Mouse (Mus musculus) cerebellum, adult 2 months (tissue): ENCODE data around the gene Stard13. TPM values are rescaled to one million over a fixed set of nuclear protein-coding genes. Genes with fewer than 3 reads are reported as not detected.

Experiments
- DNase-seq, 2 experiments: peaks; one replicate each; pipeline ENCODE4 v3.0.0; 2021
- H3K27ac ChIP-seq: fragments of 200-500 bp; 2 replicates; pipeline ENCODE4 v1.5.1; 2012; ENCODE audit warnings: low read length, control low read depth, inconsistent platforms; ENCODE audit not compliant: insufficient read depth
- H3K27me3 ChIP-seq: fragments of 200-500 bp; 2 replicates; pipeline ENCODE4 v1.6.1; 2012; ENCODE audit warnings: inconsistent platforms, mild to moderate bottlenecking, low read length, moderate library complexity; ENCODE audit not compliant: control insufficient read depth, insufficient read depth
- H3K4me1 ChIP-seq: fragments of 200-500 bp; 2 replicates; pipeline ENCODE4 v1.6.1; 2011; ENCODE audit warnings: low read length; ENCODE audit not compliant: control insufficient read depth, insufficient read depth
- H3K4me3 ChIP-seq: fragments of 200-500 bp; replicated peaks from 2 replicates; pipeline ENCODE3; 2011; ENCODE audit warnings: mild to moderate bottlenecking, low read depth, low read length, control low read depth; ENCODE audit not compliant: insufficient read depth
- CTCF ChIP-seq: fragments of 200-500 bp; IDR thresholded peaks from 2 replicates; pipeline ENCODE4 v1.5.1; 2011; ENCODE audit warnings: low read depth, mild to moderate bottlenecking, control low read depth, low read length, moderate library complexity, borderline replicate concordance; ENCODE audit not compliant: insufficient read depth
- POLR2A ChIP-seq: fragments of 200-500 bp; IDR thresholded peaks from 2 replicates; pipeline ENCODE4 v1.6.1; 2011; ENCODE audit warnings: low read length, control low read depth, borderline replicate concordance; ENCODE audit not compliant: insufficient read depth
- WGBS: fragments of 180-500 bp; shearing (Covaris S2); methylation state at CpG from one replicate; pipeline ENCODE4 v1.1.7; 2018; 5-methylcytosine and 5-hydroxymethylcytosine counted together
- polyA plus RNA-seq: library from polyadenylated mRNA; depleted of rRNA; stranded (reverse); fragments of >200 nt; gene quantifications from 2 replicates; pipeline ENCODE4 v1.2.3, GENCODE M21; 2012

Gene Stard13
- polyA plus RNA-seq, 1 experiment: 9.8 TPM

GRCm38 (mm10) chr5:151236411-151236810 is 2.8 kb upstream of the Stard13 start:
- DNase-seq: no peak

GRCm38 (mm10) chr5:151232576-151233299 is 898 bp downstream of the Stard13 start:
- Histone ChIP-seq H3K4me3 (peak overlapping the region; percentile 33), H3K27me3 (no peaks in the 10 kb centered on the region), H3K27ac (no peak overlapping the region), H3K4me1 (no peaks in the 10 kb centered on the region)
- TF ChIP-seq CTCF: no peak
- no peak for TF ChIP-seq POLR2A
- no peak for DNase-seq
- WGBS: 35% methylated on average over 10 of the region's 13 CpGs

More at GRCm38 (mm10) chr5:151236411-151236810, 2.8 kb upstream of the Stard13 start:
- WGBS: 46% methylated on average over 5 of the region's 5 CpGs
- no peaks in the 10 kb centered on the region for H3K27me3 ChIP-seq
- H3K4me3 ChIP-seq: no peak overlapping the region
- no peak for TF ChIP-seq POLR2A
- no peak for TF ChIP-seq CTCF
- no peak overlapping the region for H3K27ac ChIP-seq
- H3K4me1 ChIP-seq: no peaks in the 10 kb centered on the region

- DNase-seq: no peak
- no peaks in the 10 kb centered on the region for H3K27me3 ChIP-seq
- no peak overlapping the region for H3K27ac ChIP-seq
- H3K4me3 ChIP-seq: no peak overlapping the region
- WGBS: 68% methylated on average over 7 of the region's 7 CpGs
- TF ChIP-seq CTCF (no peak), POLR2A (no peak)
- no peaks in the 10 kb centered on the region for H3K4me1 ChIP-seq
Measured at GRCm38 (mm10) chr5:151231861-151232260, 1.8 kb downstream of the Stard13 start.

GRCm38 (mm10) chr5:151231411-151231810 is 2.2 kb downstream of the Stard13 start:
- Histone ChIP-seq H3K4me1 (no peaks in the 10 kb centered on the region), H3K4me3 (no peak overlapping the region), H3K27me3 (no peaks in the 10 kb centered on the region), H3K27ac (no peak overlapping the region)
- WGBS: 55% methylated on average over 4 of the region's 4 CpGs
- peak in 1 of 2 experiments; percentile 16 for DNase-seq
- TF ChIP-seq POLR2A (no peak), CTCF (no peak)

GRCm38 (mm10) chr5:151230427-151230826 is 3.2 kb downstream of the Stard13 start:
- TF ChIP-seq POLR2A: no peak
- no peak for TF ChIP-seq CTCF
- no peaks in the 10 kb centered on the region for H3K27me3 ChIP-seq
- H3K4me1 ChIP-seq: no peaks in the 10 kb centered on the region
- no peak for DNase-seq
- H3K4me3 ChIP-seq: no peak overlapping the region
- no peak overlapping the region for H3K27ac ChIP-seq
- 20% methylated on average over 4 of the region's 4 CpGs for WGBS

- no peak for DNase-seq
- 63% methylated on average over 13 of the region's 13 CpGs for WGBS
- no peaks in the 10 kb centered on the region for H3K4me1 ChIP-seq
- no peak overlapping the region for H3K4me3 ChIP-seq
- H3K27ac ChIP-seq: no peak overlapping the region
- TF ChIP-seq POLR2A: no peak
- no peak for TF ChIP-seq CTCF
- H3K27me3 ChIP-seq: no peaks in the 10 kb centered on the region
Measured at GRCm38 (mm10) chr5:151228367-151229005, 5.2 kb downstream of the Stard13 start.

GRCm38 (mm10) chr5:151223696-151224366 is 9.8 kb downstream of the Stard13 start:
- Histone ChIP-seq H3K4me1 (no peaks in the 10 kb centered on the region), H3K27ac (no peak overlapping the region), H3K4me3 (no peak overlapping the region), H3K27me3 (no peaks in the 10 kb centered on the region)
- TF ChIP-seq CTCF: no peak
- TF ChIP-seq POLR2A: no peak
- WGBS: 63% methylated on average over 4 of the region's 4 CpGs
- DNase-seq: no peak
